Mouse (Mus musculus): Measurements from ENCODE around the gene Fam155a.

DNA sequence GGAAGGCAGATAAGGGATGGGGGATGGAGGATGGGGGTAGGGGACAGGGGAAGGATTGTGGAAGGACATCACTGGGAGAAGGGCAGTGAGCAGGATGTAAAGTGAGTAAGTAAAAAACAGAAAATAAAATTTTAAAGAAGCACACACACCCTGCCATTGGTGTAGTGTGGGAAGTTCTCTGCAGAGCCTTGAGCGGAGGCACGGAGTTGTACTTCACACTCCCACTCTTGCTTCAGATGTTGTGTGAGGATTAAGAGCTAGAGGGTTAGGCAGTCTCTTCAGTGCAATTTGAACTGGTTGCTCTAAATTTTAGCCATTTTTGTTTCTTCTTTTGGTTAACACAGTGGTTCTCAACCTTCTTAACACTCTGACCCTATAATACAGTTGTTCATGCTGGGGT is 114.1 kb downstream of the Fam155a start:
- no peak for TF ChIP-seq EP300 (optimal IDR thresholded peaks at IDR 0.05)
- TF ChIP-seq CTCF (IDR thresholded peaks at IDR 0.05; ENCODE audit: low read depth), result no peak

Data from stomach, postnatal 0 days (tissue).